Mouse (Mus musculus) cerebellum, postnatal 25 days (tissue): Measurements from ENCODE around the gene Gm12166.

Source experiments
- DNase-seq, 2 experiments: peaks; one replicate each; pipeline ENCODE4 v3.0.0; 2021; ENCODE audit warnings: mixed read lengths in 2 of 2

Gm12166 gene

DNA sequence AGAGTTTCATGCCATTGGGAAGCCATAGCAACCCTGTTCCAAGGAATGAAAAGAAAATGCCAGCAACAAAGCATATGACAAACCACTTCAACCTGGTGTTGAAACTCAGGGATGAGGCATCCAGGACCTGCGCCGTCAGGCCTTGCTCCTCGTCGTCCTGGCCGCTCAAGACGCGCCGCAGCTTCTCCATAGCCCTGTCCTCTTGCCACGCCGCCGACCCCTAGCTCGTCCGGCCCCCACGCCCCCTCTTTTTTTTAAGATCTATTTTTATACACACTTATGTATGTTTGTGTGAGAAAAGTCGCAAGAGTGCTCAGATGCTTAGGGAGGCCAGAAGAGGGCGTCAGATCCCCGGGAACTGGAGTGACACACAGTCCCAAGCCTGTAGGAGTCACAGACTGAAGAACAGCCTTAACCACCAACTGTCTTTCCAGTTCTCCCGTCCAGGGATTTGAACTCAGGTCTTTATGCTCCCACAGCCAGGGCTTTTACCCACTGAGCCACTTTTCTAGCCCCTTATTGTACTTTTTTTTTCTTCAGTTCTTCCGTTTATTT is at the start of gene Gm12166:
Gene Gm12166, minus strand, starts transcription at position 217 of the 555 bp plus-strand sequence.
- DNase-seq, result peak; percentile 64 to 84

DNA sequence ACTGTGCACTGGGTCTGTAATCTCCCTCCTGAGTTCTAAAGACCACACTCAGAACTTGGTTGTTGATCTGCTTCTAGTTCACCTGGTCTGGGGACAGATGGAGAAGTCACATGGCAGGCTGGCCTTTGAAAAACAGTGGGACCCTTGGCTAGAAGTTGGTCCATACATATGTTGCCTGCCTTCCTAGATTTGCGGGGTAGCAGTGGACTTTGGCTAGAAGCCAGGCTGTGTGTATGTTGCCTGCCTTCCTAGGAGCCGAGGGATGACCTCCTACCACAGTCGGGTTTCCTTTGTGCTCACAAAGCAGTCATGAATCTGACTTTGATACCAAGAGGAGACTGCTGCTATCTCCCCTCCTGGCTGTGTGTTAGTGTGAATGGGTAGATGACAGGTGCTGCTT is 44.9 kb upstream of the Gm12166 start:
- peak; percentile 67 to 74 for DNase-seq

- no peak for DNase-seq
These were observed 44.1 kb upstream of the Gm12166 start for GRCm38 (mm10) chr11:46096265-46096649.

- DNase-seq, result no peak
These were observed 43.5 kb upstream of the Gm12166 start for GRCm38 (mm10) chr11:46095477-46096264.

DNA sequence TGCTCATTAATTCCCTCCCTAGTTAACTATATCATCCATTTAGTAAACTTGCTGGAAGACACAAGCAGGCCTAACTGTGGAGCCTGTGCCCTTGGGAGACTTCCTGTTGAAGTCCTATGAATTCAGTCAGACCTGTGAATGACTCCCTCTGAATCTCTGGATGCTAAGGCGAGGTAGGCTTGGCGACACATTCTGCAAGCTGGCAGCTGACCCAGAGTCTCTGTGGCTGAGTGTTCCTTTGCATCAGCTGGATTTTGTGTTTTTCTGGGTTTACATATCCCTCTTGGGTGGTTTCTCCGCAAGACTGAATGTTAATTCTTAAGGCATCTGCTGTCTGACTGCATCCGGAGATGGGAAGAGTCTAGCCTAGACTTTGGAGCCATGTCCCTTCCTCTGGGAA is 40.0 kb upstream of the Gm12166 start:
- peak; percentile 48 to 60 for DNase-seq

- no peak for DNase-seq
These were observed 39.0 kb upstream of the Gm12166 start for GRCm38 (mm10) chr11:46090951-46091667.

- DNase-seq, result no peak
These were observed 38.1 kb upstream of the Gm12166 start for GRCm38 (mm10) chr11:46090036-46090725.

DNA sequence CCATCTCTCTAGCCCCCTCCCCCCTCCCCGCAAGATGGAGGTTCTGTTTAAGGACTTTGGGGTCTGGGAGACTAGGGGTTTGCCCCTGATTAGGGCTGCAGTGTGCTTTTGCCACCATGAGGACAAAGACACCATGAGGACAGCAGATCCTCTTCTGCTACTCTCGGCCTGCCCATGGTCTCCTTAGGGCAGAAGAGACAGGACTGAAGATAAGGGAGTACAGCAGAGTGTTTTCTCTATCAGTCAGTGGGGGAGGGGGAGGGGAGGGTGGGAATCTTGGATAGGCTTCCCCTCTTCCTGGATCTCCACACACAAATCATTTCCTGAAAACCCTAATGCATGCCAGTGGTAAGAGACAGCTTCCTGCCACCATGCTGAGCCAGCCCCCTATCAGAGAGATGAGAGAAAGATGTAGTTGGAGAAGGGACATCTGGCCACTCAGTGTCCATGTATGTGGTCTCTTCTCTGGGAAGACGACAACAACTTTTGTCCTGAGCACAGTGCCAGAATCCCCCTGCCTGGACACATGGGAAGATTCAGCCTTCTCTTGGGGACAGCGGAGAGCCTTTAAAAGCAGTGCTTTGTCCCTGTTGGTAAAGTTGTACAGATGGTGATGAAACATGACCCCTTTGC is 37.1 kb upstream of the Gm12166 start:
- no peak for DNase-seq

- DNase-seq, result no peak
These were observed 34.3 kb upstream of the Gm12166 start for GRCm38 (mm10) chr11:46086446-46086845.

- DNase-seq, result no peak
These were observed 33.5 kb upstream of the Gm12166 start for GRCm38 (mm10) chr11:46085398-46086163.

DNA sequence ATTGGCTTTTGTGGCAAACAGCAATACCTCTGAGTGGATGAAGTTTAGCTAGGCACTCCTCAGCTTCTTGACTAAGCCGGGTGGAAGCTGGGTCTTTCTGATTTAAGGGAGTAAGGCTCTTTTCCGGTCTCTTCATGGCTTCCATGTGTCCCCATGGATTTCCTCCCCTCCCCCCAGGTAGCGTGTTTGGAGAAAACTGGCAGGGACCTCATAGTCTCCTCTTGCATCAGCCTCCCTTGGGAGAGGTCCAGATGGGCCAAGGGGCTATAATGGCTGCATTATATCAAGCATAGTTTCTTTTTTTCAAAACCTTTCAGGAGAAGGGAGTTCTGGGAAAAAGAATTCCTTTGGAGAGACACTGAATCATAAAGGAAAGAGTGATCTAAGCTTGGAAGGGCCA is 32.4 kb upstream of the Gm12166 start:
- no peak for DNase-seq

DNA sequence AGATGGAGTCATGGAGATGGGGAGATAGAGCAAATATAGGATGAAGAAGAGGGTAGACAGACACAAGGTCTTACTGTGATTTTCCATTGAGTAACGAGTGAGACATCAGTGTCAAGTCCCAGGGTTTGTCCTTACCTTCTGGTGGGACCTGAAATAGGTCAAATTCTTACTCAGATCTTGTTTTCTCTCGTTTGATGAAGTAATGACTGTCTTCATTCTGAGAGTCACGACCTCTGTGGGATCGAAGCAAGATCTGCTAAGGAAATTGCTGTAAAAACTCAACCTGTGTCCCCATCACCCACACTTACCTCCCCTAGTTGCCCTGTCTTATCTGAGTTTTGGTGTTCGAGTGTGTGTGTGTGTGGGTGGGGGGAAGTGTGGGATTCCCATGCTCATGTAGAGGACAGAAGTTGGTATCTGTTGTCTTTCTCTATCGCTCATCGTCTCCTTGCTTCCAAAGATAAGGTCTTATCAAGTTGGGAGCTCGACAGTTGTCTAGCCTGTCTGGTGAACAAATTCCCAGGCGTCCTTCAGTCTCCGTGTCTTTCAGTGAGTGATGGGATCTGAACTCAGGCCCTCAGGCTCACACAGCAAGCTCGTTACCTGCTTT is 31.8 kb upstream of the Gm12166 start:
- no peak for DNase-seq

DNA sequence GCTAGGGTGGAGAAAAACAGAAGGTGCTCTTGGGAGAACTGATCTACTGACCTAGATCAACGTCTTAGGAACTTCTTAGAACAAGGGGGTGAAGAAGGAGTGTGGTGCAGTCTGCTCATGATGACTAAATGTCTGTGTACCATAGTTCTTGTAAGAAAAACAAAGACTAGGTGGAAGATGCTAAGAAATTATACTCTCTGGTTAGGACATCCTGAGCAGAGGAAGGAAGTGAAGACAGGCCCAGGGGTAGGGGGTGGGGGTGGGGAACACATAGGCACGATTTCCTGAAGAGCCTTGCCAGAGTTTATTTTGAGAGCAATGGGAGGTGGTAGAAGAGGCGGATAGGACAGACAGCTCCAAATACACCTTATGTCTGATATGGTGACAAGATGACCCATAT is 31.3 kb upstream of the Gm12166 start:
- DNase-seq, result no peak

DNA sequence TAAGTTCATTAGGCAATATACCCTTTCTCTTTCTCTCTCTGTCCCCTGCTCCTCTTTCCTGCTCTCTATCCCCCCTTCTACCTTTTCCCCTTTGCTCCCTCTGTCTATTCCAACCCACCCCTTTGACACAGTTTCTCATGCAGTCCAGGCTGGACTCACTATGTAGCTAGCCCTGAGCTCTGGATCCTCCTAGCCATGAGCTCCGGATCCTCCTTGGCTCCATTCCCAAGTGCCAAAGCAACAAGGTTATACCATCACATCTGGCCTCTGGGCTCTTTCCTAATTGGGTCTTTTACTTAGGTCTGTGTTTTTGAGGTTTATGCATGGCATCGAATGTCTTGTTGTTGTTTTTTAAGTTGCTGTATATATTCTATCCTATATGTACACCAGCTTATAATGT is 29.0 kb upstream of the Gm12166 start:
- DNase-seq, result no peak

DNA sequence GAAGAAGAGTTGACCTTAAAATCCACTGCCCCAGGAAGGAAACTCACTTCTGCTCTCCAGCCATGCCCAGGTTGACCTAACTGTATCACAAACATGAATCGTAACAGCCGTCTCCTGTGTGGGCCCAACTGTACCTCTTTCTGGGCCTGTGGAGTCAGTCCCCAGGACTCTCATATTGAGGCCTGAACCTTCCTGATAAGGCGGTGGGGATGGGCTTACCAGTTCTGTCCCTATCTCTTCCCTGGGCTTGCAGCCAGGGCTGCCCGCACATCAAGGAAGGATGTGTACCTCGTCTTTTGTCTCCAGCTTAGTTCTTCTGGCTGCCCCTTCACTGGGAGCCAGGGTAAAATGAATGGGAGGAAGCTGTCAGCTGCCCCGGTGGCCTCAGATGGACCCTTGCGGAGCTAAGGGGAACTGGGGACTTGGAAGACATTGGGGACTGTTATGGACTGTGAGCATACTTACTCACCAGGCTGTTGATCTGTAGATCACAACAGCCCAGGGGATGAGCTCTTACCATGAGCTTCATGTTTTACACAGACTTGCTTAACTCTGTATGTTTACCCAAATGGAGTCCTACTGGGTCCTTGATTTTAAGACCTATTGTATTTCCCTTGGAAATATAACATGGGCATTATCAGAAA is 25.7 kb upstream of the Gm12166 start:
- DNase-seq, result no peak

GRCm38 (mm10) chr11:46077304-46077703 is 25.2 kb upstream of the Gm12166 start:
- DNase-seq, result no peak

DNA sequence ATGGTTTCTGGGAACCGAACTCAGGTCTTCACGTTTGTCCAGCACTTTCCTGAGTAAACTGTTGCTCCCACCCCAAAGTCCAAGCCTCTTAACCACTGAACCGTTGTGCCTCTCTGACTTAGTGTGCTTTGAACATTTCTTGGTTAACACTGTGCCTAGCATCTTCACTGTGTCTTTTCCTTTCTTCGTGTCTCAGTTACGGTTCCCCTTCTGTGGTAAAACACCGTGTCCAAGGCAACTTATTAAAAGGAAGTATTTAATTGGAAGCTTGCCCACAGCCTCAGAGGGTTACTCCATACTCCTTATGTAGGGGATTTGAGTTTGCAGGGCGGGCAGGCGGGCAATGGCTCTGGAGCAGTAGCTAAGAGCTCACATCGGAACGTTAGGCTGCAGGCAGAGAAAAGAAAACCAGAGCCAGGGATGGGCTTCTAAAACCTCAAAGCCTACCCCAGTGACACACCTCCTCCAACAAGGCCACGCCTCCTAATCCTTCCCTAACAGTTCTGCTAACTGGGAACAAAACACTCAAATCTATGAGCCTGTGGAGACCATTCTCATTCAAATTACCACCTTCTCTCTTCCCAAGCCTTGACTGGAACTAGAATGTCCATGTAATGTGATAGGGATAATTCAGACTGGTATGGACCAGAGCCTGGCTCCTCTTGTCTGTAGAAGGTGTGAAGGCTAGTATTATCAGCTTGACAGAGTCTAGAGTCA is 24.5 kb upstream of the Gm12166 start:
- DNase-seq, result no peak

- no peak for DNase-seq
These were observed 23.4 kb upstream of the Gm12166 start for GRCm38 (mm10) chr11:46075507-46075906.

- DNase-seq, result no peak
These were observed 21.9 kb upstream of the Gm12166 start for GRCm38 (mm10) chr11:46073850-46074688.
